Mouse (Mus musculus) heart, embryonic 13.5 days (tissue): Measurements from ENCODE around the gene Gpr84. TPM values are rescaled to one million over a fixed set of nuclear protein-coding genes. Genes with fewer than 3 reads are reported as not detected.

Source experiments
- ATAC-seq: fragments of 200-750 bp; cut with Nextera tagmentation; 2 replicates; pipeline ENCODE4 v1.8.0; 2017; ENCODE audit warnings: moderate TSS enrichment; ENCODE audit not compliant: insufficient number of reproducible peaks, low FRiP score, low TSS enrichment; ENCODE audit errors: extremely low read depth
- H3K27ac ChIP-seq: fragments of 300-500 bp; sonication (generic); replicated peaks from 2 replicates; pipeline ENCODE4 v1.5.1; 2015; ENCODE audit warnings: moderate library complexity, mild to moderate bottlenecking, inconsistent platforms
- H3K27me3 ChIP-seq: fragments of 300-500 bp; sonication (generic); replicated peaks from 2 replicates; pipeline ENCODE4 v1.6.1; 2015; ENCODE audit warnings: mild to moderate bottlenecking, inconsistent platforms
- H3K36me3 ChIP-seq: fragments of 300-500 bp; sonication (generic); 2 replicates; pipeline ENCODE4 v1.6.1; 2015; ENCODE audit warnings: mild to moderate bottlenecking, inconsistent platforms
- H3K4me1 ChIP-seq: fragments of 300-500 bp; sonication (generic); 2 replicates; pipeline ENCODE4 v1.6.1; 2015; ENCODE audit warnings: inconsistent platforms
- H3K4me2 ChIP-seq: fragments of 300-500 bp; sonication (generic); 2 replicates; pipeline ENCODE4 v1.6.1; 2015; ENCODE audit warnings: inconsistent platforms, mild to moderate bottlenecking, moderate library complexity
- H3K4me3 ChIP-seq: fragments of 300-500 bp; sonication (generic); 2 replicates; pipeline ENCODE4 v1.5.1; 2015; ENCODE audit warnings: moderate library complexity, mild to moderate bottlenecking, inconsistent platforms
- H3K9ac ChIP-seq: fragments of 300-500 bp; sonication (generic); 2 replicates; pipeline ENCODE4 v1.6.1; 2015; ENCODE audit warnings: inconsistent platforms, mild to moderate bottlenecking, moderate library complexity
- H3K9me3 ChIP-seq: fragments of 300-500 bp; sonication (generic); 2 replicates; pipeline ENCODE4 v1.6.1; 2016; ENCODE audit warnings: inconsistent platforms
- WGBS: fragments of 180-500 bp; shearing (Covaris S2); methylation state at CpG from one replicate; pipeline ENCODE4 v1.1.7; 2015; ENCODE audit warnings: mixed read lengths; 5-methylcytosine and 5-hydroxymethylcytosine counted together
- polyA plus RNA-seq: library from polyadenylated mRNA; unstranded; fragments of >200 nt; fragmentation: Nextera tagmentation; extraction: Ambion mirVana; gene quantifications from 2 replicates; pipeline ENCODE4 v1.2.1, GENCODE M21; 2015

Gpr84 gene
- polyA plus RNA-seq, 1 experiment from 2014 or later: 0.28 TPM

GRCm38 (mm10) chr15:103347275-103347684 lies 36.9 kb upstream of the Gpr84 start:
- no peak for ATAC-seq
- Histone ChIP-seq H3K4me2 (no peak overlapping the region), H3K27ac (0 out of 2 replicates have a peak overlapping the region, but pooled peaks have one; percentile 32), H3K9ac (no peak overlapping the region; the same call in 1 of the 2 replicates), H3K27me3 (no peaks in the 10 kb centered on the region), H3K9me3 (no peaks in the 10 kb centered on the region), H3K36me3 (peaks cover 95% of the 10 kb centered on the region), H3K4me3 (no peak overlapping the region), H3K4me1 (peaks cover 9% of the 10 kb centered on the region; the same call in 1 of the 2 replicates)
- WGBS: 6% methylated on average over 2 of the region's 2 CpGs

- Histone ChIP-seq H3K4me3 (no peak overlapping the region), H3K27ac (no peak overlapping the region), H3K36me3 (peaks cover 86% of the 10 kb centered on the region), H3K9me3 (no peaks in the 10 kb centered on the region), H3K27me3 (peaks cover 15% of the 10 kb centered on the region), H3K4me2 (no peak overlapping the region), H3K9ac (no peak overlapping the region; the same call in 1 of the 2 replicates), H3K4me1 (peaks cover 24% of the 10 kb centered on the region)
- WGBS: 78% methylated on average over 6 of the region's 6 CpGs
- no peak for ATAC-seq
Measured at GRCm38 (mm10) chr15:103345789-103346188, 35.4 kb upstream of the Gpr84 start.

GRCm38 (mm10) chr15:103343556-103343955 lies 33.1 kb upstream of the Gpr84 start:
- ATAC-seq: no peak
- no peak overlapping the region for H3K4me2 ChIP-seq
- peaks cover 63% of the 10 kb centered on the region for H3K36me3 ChIP-seq

GRCm38 (mm10) chr15:103343008-103343407 lies 32.6 kb upstream of the Gpr84 start:
- Histone ChIP-seq H3K4me1 (peaks cover 43% of the 10 kb centered on the region), H3K27ac (no peak overlapping the region), H3K4me3 (no peak overlapping the region)

More at GRCm38 (mm10) chr15:103343556-103343955, 33.1 kb upstream of the Gpr84 start:
- no peaks in the 10 kb centered on the region for H3K9me3 ChIP-seq
- peaks cover 37% of the 10 kb centered on the region for H3K27me3 ChIP-seq
- peaks cover 43% of the 10 kb centered on the region for H3K4me1 ChIP-seq
- no peak overlapping the region; the same call in 1 of the 2 replicates for H3K27ac ChIP-seq
- H3K4me3 ChIP-seq: no peak overlapping the region
- no peak overlapping the region for H3K9ac ChIP-seq

GRCm38 (mm10) chr15:103342415-103342814 lies 32.0 kb upstream of the Gpr84 start:
- Histone ChIP-seq H3K9ac (no peak overlapping the region), H3K27ac (no peak overlapping the region), H3K4me3 (no peak overlapping the region), H3K27me3 (peaks cover 48% of the 10 kb centered on the region), H3K4me1 (peaks cover 38% of the 10 kb centered on the region), H3K36me3 (peaks cover 52% of the 10 kb centered on the region), H3K4me2 (no peak overlapping the region), H3K9me3 (no peaks in the 10 kb centered on the region)
- 22% methylated on average over 4 of the region's 4 CpGs for WGBS
- ATAC-seq: no peak

More at GRCm38 (mm10) chr15:103343008-103343407, 32.6 kb upstream of the Gpr84 start:
- Histone ChIP-seq H3K27me3 (peaks cover 43% of the 10 kb centered on the region), H3K9ac (no peak overlapping the region), H3K9me3 (no peaks in the 10 kb centered on the region), H3K36me3 (peaks cover 58% of the 10 kb centered on the region), H3K4me2 (no peak overlapping the region)
- 80% methylated on average over 3 of the region's 3 CpGs for WGBS
- ATAC-seq: no peak

- H3K36me3 ChIP-seq: peaks cover 43% of the 10 kb centered on the region
- no peaks in the 10 kb centered on the region for H3K9me3 ChIP-seq
- H3K27me3 ChIP-seq: peaks cover 57% of the 10 kb centered on the region
- H3K4me2 ChIP-seq: no peak overlapping the region
- peak overlapping the region; percentile 30; the same call in 1 of the 2 replicates for H3K9ac ChIP-seq
- H3K27ac ChIP-seq: no peak overlapping the region
- 49% methylated on average over 8 of the region's 8 CpGs for WGBS
- no peak overlapping the region for H3K4me3 ChIP-seq
- ATAC-seq: no peak
- H3K4me1 ChIP-seq: peaks cover 38% of the 10 kb centered on the region
Measured at GRCm38 (mm10) chr15:103341547-103341946, 31.1 kb upstream of the Gpr84 start.

- Histone ChIP-seq H3K27me3 (peaks cover 60% of the 10 kb centered on the region), H3K4me3 (0 out of 2 replicates have a peak overlapping the region, but pooled peaks have one; percentile 70), H3K27ac (no peak overlapping the region), H3K9me3 (no peaks in the 10 kb centered on the region), H3K9ac (0 out of 2 replicates have a peak overlapping the region, but pooled peaks have one; percentile 1), H3K4me2 (peak overlapping the region; percentile 92), H3K4me1 (peaks cover 38% of the 10 kb centered on the region), H3K36me3 (peaks cover 36% of the 10 kb centered on the region)
- ATAC-seq: no peak
- WGBS: 18% methylated on average over 4 of the region's 4 CpGs
Measured at GRCm38 (mm10) chr15:103340786-103341185, 30.4 kb upstream of the Gpr84 start.

- no peaks in the 10 kb centered on the region for H3K9me3 ChIP-seq
- peaks cover 60% of the 10 kb centered on the region for H3K27me3 ChIP-seq
- peak within 1 kb of the TSS; percentile 92 for H3K4me2 ChIP-seq
- WGBS: 1% methylated on average over 26 of the region's 26 CpGs
- peaks cover 38% of the 10 kb centered on the region for H3K4me1 ChIP-seq
- peaks cover 27% of the 10 kb centered on the region for H3K36me3 ChIP-seq
- H3K27ac ChIP-seq: no peak within 1 kb of the TSS
- H3K9ac ChIP-seq: peak within 1 kb of the TSS; percentile 77
- peak within 1 kb of the TSS; percentile 70 for H3K4me3 ChIP-seq
- ATAC-seq: peak; percentile 16; the same call in 1 of the 2 replicates
Measured at GRCm38 (mm10) chr15:103339961-103340337, 29.5 kb upstream of the Gpr84 start, which contains the start of gene Zfp385a. Zfp385a (minus strand) TSS chr15:103340093.

GRCm38 (mm10) chr15:103339166-103339960 lies 29.0 kb upstream of the Gpr84 start:
- Histone ChIP-seq H3K27ac (no peak overlapping the region), H3K4me2 (peak overlapping the region; percentile 92), H3K4me1 (peaks cover 38% of the 10 kb centered on the region), H3K4me3 (peak overlapping the region; percentile 70), H3K9me3 (no peaks in the 10 kb centered on the region), H3K27me3 (peaks cover 60% of the 10 kb centered on the region), H3K36me3 (peaks cover 21% of the 10 kb centered on the region), H3K9ac (peak overlapping the region; percentile 77)
- ATAC-seq: no peak
- 4% methylated on average over 26 of the region's 31 CpGs for WGBS

- peaks cover 40% of the 10 kb centered on the region for H3K4me1 ChIP-seq
- no peak overlapping the region; the same call in 1 of the 2 replicates for H3K9ac ChIP-seq
- H3K9me3 ChIP-seq: no peaks in the 10 kb centered on the region
- no peak overlapping the region for H3K27ac ChIP-seq
- H3K4me2 ChIP-seq: peak overlapping the region; percentile 92
- 58% methylated on average over 4 of the region's 4 CpGs for WGBS
- ATAC-seq: no peak
- peaks cover 16% of the 10 kb centered on the region for H3K36me3 ChIP-seq
- H3K27me3 ChIP-seq: peaks cover 65% of the 10 kb centered on the region
- peak overlapping the region; percentile 70 for H3K4me3 ChIP-seq
Measured at GRCm38 (mm10) chr15:103338829-103339165, 28.4 kb upstream of the Gpr84 start.

- H3K9ac ChIP-seq: no peak overlapping the region
- 22% methylated on average over 11 of the region's 11 CpGs for WGBS
- H3K27ac ChIP-seq: no peak overlapping the region
- H3K4me2 ChIP-seq: no peak overlapping the region
- ATAC-seq: no peak
- no peaks in the 10 kb centered on the region for H3K9me3 ChIP-seq
- no peak overlapping the region for H3K4me3 ChIP-seq
- H3K27me3 ChIP-seq: peaks cover 64% of the 10 kb centered on the region
- H3K4me1 ChIP-seq: peaks cover 40% of the 10 kb centered on the region
- H3K36me3 ChIP-seq: 0 out of 2 replicates have a peak, but pooled peaks cover 5% of the 10 kb centered on the region
Measured at GRCm38 (mm10) chr15:103336996-103337667, 26.7 kb upstream of the Gpr84 start.
